18 mouse cellular contexts compared by ENCODE assay signal in the genomic region with DNA sequence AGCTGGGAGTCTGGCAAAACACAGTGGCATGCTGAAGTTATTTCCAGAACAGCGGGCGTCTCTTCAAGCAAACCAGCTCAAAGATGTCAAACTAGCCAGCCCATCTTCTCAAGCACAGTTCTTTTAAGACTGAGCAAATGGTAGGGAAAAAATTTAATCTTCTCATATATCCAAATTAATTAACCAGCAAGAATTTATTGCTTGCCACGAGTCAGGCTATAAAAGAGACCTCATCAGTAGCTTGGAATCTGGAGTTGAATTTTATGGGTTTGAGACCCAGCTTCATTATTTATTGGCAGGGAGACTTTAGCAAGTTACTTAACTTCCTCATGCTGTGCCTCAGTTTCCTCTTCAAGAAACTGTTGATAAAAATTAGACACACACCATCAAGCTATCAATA.
"Had no signal": no experiment of that assay in that cellular context is flagged by ENCODE, and none has a peak within 500 bp of the region (broad histone marks: within the 10 kb centered on the region; RNA-seq: fewer than 3 reads in every experiment).

No protein-coding gene starts in this region.

- H3K9me3 ChIP-seq: midbrain, embryonic 10.5 days; midbrain, embryonic 13.5 days; midbrain, embryonic 15.5 days; neural tube, embryonic 13.5 days; neural tube, embryonic 15.5 days had no signal

- H3K27me3 ChIP-seq: midbrain, embryonic 13.5 days; midbrain, embryonic 15.5 days; neural tube, embryonic 13.5 days; neural tube, embryonic 15.5 days had no signal

- ATAC-seq: midbrain, embryonic 13.5 days; midbrain, embryonic 15.5 days had no signal

- H3K4me3 ChIP-seq: midbrain, embryonic 10.5 days; midbrain, embryonic 13.5 days; midbrain, embryonic 15.5 days; myocyte; neural tube, embryonic 13.5 days; neural tube, embryonic 15.5 days had no signal

- H3K4me1 ChIP-seq: midbrain, embryonic 10.5 days; midbrain, embryonic 13.5 days; midbrain, embryonic 15.5 days; neural tube, embryonic 13.5 days; neural tube, embryonic 15.5 days had no signal

- H3K4me2 ChIP-seq: lung, embryonic 14.5 days; midbrain, embryonic 13.5 days; midbrain, embryonic 15.5 days; neural tube, embryonic 13.5 days; neural tube, embryonic 15.5 days had no signal

- DNase-seq: lung, adult 18-20 months; lung, embryonic 14.5 days; lung, postnatal 10 days; lung, postnatal 4 days; retina, postnatal 1 day; right cerebral cortex, adult 18-20 months; right cerebral cortex, postnatal 25 days; right cerebral cortex, postnatal 4 days; spleen, adult 18-20 months; thymus, postnatal 14 days; thymus, postnatal 36 days had no signal

- H3K9ac ChIP-seq: liver, embryonic 14.5 days; lung, embryonic 14.5 days; midbrain, embryonic 13.5 days; midbrain, embryonic 15.5 days; neural tube, embryonic 13.5 days; neural tube, embryonic 15.5 days had no signal

- H3K36me3 ChIP-seq: midbrain, embryonic 10.5 days; midbrain, embryonic 13.5 days; midbrain, embryonic 15.5 days; neural tube, embryonic 13.5 days; neural tube, embryonic 15.5 days had no signal

- H3K27ac ChIP-seq: liver, embryonic 14.5 days; midbrain, embryonic 10.5 days; midbrain, embryonic 13.5 days; midbrain, embryonic 15.5 days; neural tube, embryonic 13.5 days; neural tube, embryonic 15.5 days had no signal
